Mouse (Mus musculus) gonadal fat pad, adult 2 months (tissue): ENCODE results near the gene Apol7b. TPM values are rescaled to one million over a fixed set of nuclear protein-coding genes. Genes with fewer than 3 reads are reported as not detected.
"Not testable (repeated sequence)": the region's sequence is repeated elsewhere in the genome, so short reads cannot be mapped to it uniquely, and the experiment has no call there.

ENCODE experiments used
- DNase-seq: peaks from one replicate; pipeline ENCODE4 v3.0.0-alpha.2; 2012; ENCODE audit warnings: low read depth
- polyA plus RNA-seq: library from polyadenylated mRNA; depleted of rRNA; stranded (reverse); fragments of >200 nt; gene quantifications from 2 replicates; pipeline ENCODE4 v1.2.3, GENCODE M21; 2012; rRNA removed

Apol7b gene
- polyA plus RNA-seq = 0.04 TPM in 1 of 2 replicates, not detected in the other

DNA sequence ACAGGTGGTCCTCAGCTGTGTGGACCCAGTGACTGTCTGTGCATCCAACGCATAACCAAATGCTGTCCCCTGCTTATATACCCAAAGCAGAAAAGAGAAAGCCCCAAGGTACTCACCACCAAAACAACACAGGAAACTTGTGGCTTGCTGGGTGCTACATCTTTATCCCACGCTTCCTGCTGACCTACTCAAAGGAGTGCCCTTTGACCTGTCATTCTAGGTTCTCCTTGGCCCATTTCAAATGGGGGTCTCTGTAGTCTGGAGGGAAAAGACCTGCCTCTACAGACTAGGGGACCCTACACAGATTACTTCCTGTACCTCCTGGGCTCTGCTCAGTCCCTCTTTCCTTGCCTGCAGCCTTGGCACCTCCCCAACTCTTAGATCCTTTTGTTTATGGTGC is at the start of gene Apol7b:
Gene Apol7b, minus strand, starts transcription at position 101 of the 400 bp plus-strand sequence.
- not testable (repeated sequence) for DNase-seq

DNA sequence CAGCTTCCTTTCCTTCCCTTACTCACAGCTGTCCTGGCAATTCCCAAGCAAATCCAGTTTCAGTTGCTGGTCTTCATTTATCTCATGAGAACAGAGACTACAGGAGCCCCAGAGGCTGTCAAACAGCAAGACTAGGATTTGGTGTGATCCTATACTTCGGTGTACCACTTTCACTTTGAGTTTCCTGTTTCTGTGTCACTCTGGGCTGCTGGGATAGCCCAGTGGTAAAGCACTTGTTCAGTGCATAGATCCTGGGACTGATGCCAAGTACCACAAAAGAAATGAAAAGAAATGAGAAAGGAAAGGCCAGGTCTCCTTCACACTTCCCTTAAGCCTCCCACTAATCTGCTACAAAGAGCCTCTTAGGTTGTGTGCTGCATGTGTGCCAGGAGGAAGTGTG is 47.4 kb upstream of the Apol7b start:
- not testable (repeated sequence) for DNase-seq

DNA sequence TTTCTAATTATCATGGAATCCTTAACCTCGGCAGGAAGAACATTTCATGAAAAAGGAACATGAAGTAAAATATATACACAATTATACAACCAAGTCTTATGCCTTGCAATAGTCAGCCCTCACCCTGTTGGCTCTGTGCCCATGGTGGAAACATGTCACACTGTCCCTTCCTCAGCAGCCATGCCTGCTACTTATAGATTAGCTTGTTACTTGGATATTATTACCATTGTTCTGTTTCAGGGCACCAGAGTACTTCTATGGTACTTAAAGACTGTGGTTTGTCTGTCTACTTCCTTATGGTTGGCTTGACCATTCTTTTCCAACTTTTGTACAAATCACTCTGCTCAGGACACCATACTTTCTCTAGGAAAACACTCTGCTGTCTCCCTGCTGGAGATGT is 45.9 kb upstream of the Apol7b start:
- not testable (repeated sequence) for DNase-seq

DNA sequence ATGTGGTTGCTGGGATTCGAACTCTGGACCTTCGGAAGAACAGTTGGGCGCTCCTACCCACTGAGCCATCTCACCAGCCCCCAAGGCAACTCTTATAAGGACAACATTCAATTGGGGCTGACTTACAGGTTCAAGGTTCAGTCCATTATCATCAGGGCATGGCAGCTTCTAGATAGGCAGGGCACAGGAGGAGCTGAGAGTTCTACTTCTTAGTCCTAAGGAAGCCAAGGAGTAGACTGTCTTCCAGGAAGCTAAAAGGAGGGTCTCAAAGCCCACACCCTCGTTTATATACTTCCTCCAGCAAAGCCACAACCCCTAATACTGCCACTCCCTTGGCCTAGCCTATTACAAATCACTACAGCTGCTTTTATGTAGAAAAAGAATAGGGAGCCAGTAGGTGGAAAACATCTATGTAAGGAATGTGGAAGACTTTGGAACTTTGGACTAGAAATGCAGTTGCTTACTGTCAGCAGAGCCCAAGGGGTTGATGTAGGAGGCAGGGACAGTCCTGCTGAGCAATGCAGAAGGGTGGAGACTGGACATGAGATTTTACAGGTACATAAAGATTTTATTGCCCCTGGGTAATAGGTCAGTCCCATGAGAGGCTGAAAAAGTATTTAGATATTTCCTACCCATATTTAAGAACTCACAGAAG is 35.0 kb upstream of the Apol7b start:
- no peak for DNase-seq

DNA sequence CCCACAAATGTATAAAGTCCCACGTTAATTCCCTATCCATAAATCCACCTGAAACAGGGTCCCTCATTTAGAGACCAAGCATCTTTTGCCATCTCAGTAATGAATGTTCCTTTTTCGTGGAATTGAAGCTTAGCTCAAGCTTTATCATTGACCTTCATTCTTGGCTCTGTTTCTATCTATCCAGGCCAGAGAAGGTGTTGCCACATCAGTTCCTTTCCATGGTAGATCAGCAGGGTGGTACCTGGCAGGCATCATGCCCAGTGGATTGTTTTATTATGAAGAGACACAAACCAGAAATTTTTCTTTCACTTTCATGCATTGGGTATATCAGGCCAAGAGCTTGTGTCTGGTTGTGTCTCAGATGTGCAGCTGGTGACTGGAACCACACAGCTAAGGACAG is 29.4 kb upstream of the Apol7b start, which contains the start of gene Apol10a:
Gene Apol10a, plus strand, starts transcription at position 355 of the 400 bp plus-strand sequence.
- not testable (repeated sequence) for DNase-seq

DNA sequence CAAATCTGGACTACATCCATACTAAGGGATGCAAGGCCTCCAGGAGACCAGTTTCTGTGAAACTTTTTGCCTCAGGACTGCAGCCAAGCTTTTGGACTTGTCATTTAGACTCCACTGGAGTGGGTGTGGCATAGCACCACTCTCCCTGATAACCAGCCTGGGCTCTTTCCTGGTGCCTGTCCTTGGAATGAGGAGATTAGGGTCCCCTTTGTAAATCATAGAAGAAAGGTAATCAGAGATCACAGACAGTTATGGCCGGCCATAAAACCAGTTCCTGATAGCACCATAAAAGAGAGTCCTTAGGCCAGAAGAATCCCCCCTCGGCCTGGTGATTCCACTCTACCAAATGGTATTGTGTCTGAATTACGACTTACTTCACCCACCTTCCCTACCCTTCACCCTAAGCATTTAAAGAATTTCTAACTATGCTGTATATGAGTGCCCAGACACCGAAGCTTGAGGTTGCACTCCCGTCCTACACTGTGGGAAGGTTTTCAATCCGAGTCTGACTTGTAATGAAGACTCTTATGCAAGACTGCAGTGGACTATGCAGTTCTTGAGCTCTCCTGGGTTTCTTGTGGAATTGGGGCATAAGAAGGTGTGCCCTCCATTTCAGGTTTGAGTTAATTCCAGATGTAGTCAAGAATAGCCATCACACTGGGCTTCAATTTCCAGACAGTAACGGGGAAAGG is 27.6 kb upstream of the Apol7b start:
- not testable (repeated sequence) for DNase-seq

DNA sequence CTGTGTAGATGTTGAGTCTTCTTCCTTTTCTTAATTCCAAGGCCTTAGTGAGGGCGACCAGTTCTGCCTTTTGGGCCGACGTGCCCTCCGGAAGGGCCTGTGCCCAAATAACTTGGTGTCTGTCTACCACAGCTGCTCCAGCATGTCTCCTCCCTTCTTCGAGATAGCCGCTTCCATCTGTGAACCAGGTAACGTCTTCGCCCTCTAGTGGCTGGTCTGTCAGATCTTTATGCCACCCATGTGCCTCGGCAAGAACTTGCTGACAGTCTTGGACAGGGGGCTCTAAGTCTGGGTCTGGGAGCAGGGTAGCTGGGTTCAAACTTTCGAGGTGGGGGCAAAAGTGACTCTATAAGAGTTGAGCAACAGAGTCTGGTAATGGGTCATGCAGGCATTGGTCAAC is 2.6 kb upstream of the Apol7b start:
- not testable (repeated sequence) for DNase-seq

DNA sequence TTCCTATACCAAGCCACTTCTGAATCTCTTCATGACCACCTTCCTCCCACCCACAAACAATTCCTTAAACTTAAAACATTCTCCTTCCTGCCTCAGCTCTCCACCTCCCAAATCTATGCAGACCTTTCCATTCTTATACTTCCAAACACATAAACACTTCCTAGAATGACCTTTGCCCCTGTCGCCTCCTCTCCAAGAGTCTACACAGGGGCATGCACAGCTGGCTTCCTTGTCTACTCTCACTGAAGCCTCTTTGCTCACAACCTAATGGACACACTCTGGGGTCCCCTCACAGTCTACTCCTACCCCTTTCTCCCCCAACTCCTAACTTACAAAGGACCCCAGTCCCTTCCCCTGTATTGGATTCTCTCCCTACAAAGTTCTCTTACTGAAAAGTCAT is 1.6 kb downstream of the Apol7b start:
- not testable (repeated sequence) for DNase-seq

DNA sequence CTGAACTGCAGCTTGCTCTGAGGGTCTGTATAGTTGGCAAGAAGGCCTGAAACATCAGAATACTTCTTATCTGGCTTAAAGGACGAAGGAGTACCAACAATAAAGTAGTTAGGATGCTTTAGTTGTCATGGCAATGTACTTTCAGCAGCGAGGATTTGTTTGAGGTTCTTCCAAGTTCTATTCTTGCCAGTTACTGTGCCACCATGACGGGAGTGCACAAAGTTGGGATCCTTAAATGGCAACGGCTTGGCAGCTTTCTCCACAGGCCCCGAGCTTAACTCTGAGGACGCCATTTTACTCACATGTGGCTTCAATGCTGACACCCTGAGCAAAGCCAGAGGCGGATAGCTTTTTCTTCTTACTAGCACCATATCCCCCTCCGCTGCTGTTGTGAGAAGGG is 2.5 kb downstream of the Apol7b start:
- DNase-seq = not testable (repeated sequence)

DNA sequence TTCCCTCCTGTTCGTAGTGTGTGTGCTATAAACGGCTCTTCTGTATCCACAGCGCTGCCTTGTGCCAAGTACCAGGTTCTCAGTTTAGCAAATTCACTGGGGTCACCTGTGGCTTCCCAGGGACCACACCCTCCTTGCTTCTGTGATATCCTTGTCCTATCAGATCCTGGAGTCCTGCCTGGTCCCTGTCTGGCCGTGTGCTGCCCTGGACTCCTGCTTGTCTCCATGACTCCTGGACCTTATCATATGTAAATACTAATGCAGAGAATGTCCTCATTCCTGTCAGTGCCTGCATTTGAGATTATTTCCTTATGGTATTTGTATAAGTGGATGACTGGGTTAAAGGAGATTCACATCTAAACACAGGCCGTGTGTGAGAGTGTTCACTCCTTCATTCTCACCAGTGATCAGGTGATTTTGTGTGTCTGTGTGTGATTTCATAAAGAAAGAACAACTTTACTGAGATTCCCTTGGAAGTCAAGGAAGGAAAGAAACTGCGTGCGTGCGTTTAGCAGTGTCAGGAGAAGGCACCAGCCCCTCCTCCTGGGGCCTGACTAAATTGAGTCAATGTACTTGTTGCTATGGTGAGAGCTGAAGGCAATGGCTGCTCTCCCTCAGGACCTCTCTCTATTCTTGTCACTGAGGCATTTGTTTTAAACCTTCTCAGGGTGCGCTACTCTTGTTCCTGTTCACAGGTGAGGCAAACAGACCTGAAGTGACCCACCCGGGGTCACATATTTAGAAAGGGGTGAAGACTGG is 18.4 kb downstream of the Apol7b start:
- not testable (repeated sequence) for DNase-seq

DNA sequence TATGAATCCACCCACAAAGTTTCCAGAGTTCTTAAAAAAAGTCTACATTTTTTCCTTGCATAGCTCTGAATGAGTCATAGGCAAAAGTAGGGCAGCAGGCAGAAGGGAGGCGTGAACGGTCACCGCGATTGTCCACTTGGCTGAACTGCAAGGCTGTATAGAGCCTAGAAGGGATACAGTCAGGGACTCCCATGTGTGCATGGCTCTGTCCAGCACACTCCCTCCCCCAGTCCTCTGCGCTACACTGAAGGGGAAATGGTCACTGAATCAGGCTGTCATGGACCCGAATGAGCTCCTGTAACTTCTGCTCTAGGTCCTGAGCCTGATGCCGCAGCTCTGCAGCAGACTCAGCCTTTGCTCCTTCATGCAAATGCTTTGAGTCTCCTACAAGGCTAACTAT is 24.4 kb downstream of the Apol7b start:
- not testable (repeated sequence) for DNase-seq

DNA sequence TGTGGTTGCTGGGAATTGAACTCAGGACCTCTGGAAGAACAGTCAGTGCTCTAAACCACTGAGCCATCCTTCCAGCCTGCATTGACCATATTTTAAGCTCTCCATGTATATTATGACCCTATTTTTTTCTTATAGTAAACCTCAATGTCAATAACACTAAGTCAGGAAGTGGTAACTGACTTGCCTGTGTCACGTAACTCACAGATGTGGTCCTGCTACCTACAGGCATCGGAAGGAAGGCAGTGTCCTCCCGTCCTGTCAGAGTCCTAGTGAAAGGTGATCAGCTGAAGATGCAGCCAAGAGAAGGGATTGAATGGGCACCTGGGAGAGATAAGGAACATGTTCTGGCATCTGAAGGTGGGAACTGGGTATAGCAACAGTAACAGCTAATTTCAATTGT is 27.6 kb downstream of the Apol7b start:
- not testable (repeated sequence) for DNase-seq

DNA sequence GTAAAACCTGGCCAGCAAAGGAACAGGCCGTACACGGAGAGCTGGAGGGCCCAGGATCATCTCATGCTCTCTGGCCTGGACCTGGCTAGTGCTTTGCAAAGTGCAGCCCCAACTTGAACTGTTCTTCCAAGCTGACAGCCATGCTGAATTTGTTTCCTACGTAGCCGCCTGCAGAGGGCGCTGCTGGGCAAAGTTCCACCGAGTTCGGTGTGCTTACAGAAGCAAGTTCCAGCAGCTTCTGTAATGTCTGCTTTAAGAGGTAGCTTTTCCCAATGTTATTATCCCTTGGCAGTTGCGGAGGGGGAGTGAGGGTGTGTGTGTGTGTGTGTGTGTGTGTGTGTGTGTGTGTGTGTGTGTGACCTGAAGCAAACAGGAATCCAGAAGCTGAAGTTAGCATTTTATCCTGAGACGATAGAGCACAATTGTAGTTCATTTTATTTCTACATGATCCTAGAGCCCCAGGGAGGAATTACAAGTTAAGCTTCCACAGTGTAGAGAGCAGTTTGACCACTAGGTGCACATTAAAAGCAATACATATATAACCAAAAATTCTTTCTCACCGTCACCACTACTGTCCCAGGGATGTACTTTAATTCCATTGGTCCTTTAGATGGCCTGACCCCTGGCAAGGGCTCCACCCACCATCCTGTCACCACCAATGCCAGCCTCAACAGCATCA is 30.5 kb downstream of the Apol7b start:
- DNase-seq = not testable (repeated sequence)

DNA sequence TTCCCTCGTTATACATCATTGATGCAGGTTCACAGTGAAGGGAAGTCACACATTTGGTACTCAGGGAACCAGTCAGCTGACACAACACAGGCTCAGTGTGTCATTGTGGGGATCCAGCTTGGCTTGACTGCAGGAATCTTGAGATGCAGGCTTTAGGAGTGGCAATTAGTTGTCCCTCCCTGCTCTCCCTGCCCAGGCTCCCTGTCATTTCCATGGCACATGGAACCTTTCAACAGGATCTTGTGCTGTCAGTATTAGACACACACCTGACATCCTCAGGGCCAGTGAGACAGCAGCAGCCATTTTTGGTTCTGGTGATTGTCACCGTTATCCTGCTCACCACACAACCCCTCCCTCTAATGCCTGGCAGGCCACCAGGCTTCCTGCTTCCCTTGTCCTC is 31.6 kb downstream of the Apol7b start:
- not testable (repeated sequence) for DNase-seq

DNA sequence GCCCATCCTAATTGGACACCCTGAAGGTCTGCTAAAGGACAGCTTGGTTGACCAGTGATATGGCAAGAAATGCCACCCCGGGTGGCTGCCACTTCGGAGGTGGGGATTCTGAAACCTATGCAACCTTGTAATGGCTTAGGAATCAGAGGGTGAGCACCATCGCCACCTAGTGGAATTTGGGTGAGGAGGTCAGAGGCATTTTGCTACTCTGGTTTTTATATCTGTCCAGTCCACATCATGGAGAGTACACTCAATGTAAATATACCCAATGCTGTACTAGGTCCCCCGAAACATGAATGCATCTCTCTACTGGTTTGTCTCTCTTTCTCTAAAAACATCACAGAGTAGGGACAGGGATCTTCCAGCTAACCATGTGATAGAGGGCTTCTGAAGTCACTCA is 34.6 kb downstream of the Apol7b start:
- not testable (repeated sequence) for DNase-seq

DNA sequence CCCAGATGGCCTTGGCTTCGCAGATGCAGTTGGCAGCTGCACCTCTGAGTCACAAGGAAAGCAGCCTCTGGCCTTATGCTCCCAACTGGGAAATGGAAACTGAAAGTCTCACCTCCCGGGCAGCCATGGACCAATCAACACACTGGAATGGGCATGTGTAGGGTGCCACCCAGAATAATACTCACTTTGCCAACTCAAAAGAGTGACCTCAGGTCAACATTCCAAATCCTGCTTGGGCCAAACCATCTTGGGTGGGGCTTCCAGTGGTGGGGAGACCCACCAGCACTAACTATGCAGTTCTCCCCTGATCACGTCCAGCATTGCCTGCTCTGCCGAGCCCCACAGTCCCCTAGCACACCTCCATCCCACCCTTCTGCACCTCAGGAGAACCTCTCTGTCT is 36.3 kb downstream of the Apol7b start, which contains the start of gene Apol9a:
Gene Apol9a, minus strand, starts transcription at position 101 of the 400 bp plus-strand sequence.
- not testable (repeated sequence) for DNase-seq

DNA sequence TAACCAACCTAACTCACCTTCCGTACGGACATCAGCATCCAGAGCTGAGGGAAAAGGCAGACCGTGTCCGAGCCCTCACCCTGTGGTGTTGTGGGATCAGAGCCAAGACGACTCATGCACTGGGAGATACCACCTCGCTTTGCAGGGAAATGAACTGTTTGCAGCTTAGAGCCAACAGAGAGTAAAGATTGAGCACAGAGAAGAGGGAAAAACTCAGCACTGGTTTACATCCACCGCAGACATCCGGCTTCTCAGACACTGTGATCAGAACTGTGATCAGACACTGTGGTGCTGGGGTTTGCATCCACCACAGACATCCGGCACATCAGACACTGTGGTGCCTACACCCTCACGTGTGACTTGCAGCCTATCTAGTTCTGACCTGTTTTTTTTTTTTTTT is 40.9 kb downstream of the Apol7b start:
- DNase-seq = not testable (repeated sequence)

DNA sequence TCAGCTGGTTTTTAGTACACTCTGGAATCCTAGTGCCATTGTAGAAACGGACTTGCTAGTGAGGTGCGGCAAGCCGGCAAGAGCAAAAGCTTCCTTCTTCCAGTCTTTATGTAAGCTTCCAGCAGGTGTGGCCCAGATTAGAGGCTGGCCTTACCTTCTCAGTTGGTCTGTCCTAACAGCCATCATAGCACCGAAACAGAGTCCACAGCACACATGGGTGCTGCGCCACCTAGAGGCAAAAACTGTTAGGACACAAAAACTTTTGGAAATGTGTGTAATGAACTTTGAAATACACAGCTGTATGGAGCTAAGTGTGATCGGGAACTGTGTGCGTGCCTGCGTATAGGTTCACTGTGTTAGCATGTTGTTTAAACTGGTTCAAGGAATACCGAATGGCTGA is 48.3 kb downstream of the Apol7b start, which contains the start of gene Apol7a:
Gene Apol7a, minus strand, starts transcription at position 84 of the 400 bp plus-strand sequence.
- DNase-seq = not testable (repeated sequence)

DNA sequence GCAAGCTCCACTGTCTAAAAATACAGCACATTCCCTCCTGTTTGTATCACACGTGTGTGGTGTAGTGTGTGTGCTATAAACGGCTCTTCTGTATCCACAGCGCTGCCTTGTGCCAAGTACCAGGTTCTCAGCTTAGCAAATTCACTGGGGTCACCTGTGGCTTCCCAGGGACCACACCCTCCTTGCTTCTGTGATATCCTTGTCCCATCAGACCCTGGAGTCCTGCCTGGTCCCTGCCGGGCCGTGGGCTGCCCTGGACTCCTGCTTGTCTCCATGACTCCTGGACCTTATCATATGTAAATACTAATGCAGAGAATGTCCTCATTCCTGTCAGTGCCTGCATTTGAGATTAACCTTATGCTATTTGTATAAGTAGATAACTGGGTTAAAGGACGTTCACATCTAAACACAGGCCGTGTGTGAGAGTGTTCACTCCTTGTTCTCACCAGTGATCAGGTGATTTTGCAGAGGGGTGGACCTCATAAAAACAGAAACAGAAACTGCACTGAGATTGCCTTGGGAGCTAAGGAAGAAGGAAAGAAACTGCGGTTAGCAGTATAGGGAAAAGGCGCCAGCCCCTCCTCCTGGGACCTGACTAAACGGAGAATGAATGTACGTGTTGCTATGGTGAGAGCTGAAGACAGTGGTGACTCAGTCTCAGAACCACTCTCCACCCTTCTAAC is 49.7 kb downstream of the Apol7b start:
- not testable (repeated sequence) for DNase-seq

DNA sequence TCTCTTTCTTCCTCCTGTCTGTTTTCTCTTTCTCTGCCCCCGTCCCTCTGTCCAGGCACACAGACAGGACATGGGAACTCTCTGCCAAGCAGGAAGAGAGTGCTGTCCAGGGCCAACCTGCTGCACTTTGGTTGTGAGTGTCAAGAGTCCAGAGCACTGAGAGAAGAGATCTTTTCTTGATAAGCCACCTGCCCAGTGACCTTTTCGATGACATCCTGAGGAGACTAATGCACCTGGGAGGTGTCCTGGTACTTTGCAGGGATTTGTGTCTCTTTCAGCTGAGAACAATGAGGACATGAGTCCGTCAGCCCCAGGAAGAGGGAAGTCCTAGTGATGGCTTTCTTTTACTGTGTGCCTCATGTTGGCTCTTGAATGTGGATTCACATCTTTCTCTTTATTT is 53.5 kb downstream of the Apol7b start:
- DNase-seq = not testable (repeated sequence)

DNA sequence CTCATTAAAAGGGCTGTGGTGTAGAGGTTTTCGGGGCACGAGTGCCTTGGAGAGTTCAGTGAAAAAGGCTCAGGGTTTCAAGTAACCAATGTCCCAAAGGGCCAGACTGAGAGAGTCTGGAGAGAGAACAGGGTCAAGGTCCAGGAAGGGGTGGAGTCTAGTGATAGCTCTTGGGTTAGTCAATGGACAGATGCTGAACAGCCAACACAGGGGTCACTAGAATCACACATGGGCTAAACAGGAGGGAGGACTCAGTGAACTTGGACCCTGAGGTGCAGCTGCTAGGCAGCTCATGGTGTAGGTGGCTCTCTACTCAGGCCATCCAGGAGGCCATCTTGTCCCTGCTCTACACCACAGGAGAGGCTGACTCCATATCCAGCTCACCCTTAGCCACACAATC is 59.8 kb downstream of the Apol7b start:
- no peak for DNase-seq
